Mouse (Mus musculus) myocyte (in vitro differentiated cells): ENCODE measurements around the gene Leng9.

Experiments used
- MAX ChIP-seq: IDR thresholded peaks from one replicate; pipeline ENCODE4 v1.6.1; 2011; ENCODE audit warnings: low read depth, mild to moderate bottlenecking, control low read depth
- MYOG ChIP-seq, 3 experiments: IDR thresholded peaks; one replicate each; pipeline ENCODE4 v1.6.1; 2011; ENCODE audit warnings: control low read depth in 2 of 3, low read depth in 2 of 3, mild to moderate bottlenecking in 2 of 3; ENCODE audit not compliant: insufficient read length in 2 of 3, control insufficient read depth in 1 of 3, insufficient read depth in 1 of 3
- POLR2A ChIP-seq: IDR thresholded peaks from one replicate; pipeline ENCODE4 v1.6.1; 2011; ENCODE audit warnings: low read depth, mild to moderate bottlenecking, control low read depth, moderate library complexity; ENCODE audit not compliant: insufficient read length
- POLR2AphosphoS2 ChIP-seq: IDR thresholded peaks from one replicate; pipeline ENCODE4 v1.6.1; 2011; ENCODE audit warnings: low read depth, control low read depth; ENCODE audit not compliant: insufficient read length
- REST ChIP-seq: IDR thresholded peaks from one replicate; pipeline ENCODE4 v1.6.1; 2011; ENCODE audit warnings: mild to moderate bottlenecking, control low read depth, moderate library complexity; ENCODE audit not compliant: insufficient read depth, insufficient read length
- SRF ChIP-seq: IDR thresholded peaks from one replicate; pipeline ENCODE4 v1.6.1; 2011; ENCODE audit warnings: low read depth; ENCODE audit not compliant: control insufficient read depth, insufficient read length
- TCF12 ChIP-seq: IDR thresholded peaks from one replicate; pipeline ENCODE4 v1.6.1; 2011; ENCODE audit warnings: mild to moderate bottlenecking, control low read depth; ENCODE audit not compliant: poor library complexity, insufficient read depth, severe bottlenecking
- TCF3 ChIP-seq: IDR thresholded peaks from one replicate; pipeline ENCODE4 v1.6.1; 2011; ENCODE audit warnings: low read depth, control low read depth; ENCODE audit not compliant: insufficient read length
- USF1 ChIP-seq: IDR thresholded peaks from one replicate; pipeline ENCODE4 v1.6.1; 2011; ENCODE audit warnings: low read depth, mild to moderate bottlenecking, control low read depth, moderate library complexity

- no peak for TF ChIP-seq POLR2A
- no peak for TF ChIP-seq USF1
- no peak for TF ChIP-seq TCF12
- TF ChIP-seq SRF, result no peak
- TF ChIP-seq REST, result no peak
- TF ChIP-seq MAX, result no peak
- TF ChIP-seq POLR2AphosphoS2, result no peak
- no peak for TF ChIP-seq MYOG (IDR thresholded peaks at IDR 0.05; ENCODE audit: control insufficient read depth in 1 of 3, insufficient read depth in 1 of 3, insufficient read length in 2 of 3, low read depth in 2 of 3)
- TF ChIP-seq TCF3, result no peak
These were observed 19.3 kb downstream of the Leng9 start for GRCm38 (mm10) chr7:4130686-4131452.
